Mouse (Mus musculus) brain, embryonic 14.5 days (tissue): ENCODE results near the gene Nupr1.

Source experiments
- CTCF ChIP-seq: fragments of 200-500 bp; IDR thresholded peaks from 2 replicates; pipeline ENCODE4 v1.5.1; 2012; ENCODE audit warnings: inconsistent platforms, mild to moderate bottlenecking, moderate library complexity, borderline replicate concordance; ENCODE audit not compliant: insufficient read depth, insufficient read length; ENCODE audit errors: extremely low read depth
- POLR2A ChIP-seq: fragments of 200-500 bp; IDR thresholded peaks from 2 replicates; pipeline ENCODE4 v1.6.1; 2012; ENCODE audit warnings: mild to moderate bottlenecking, inconsistent platforms, borderline replicate concordance; ENCODE audit not compliant: poor library complexity, insufficient read depth, insufficient read length, severe bottlenecking; ENCODE audit errors: extremely low read depth

GRCm38 (mm10) chr7:126630824-126631518 is at the start of gene Nupr1:
- TF ChIP-seq CTCF (no peak), POLR2A (no peak)
